Mouse (Mus musculus) limb, embryonic 11.5 days (tissue): ENCODE data around the gene Ivd. TPM values are rescaled to one million over a fixed set of nuclear protein-coding genes. Genes with fewer than 3 reads are reported as not detected.

ENCODE experiments used
- ATAC-seq: fragments of 200-750 bp; cut with Nextera tagmentation; 2 replicates; pipeline ENCODE4 v1.8.0; 2017; ENCODE audit warnings: low read depth; ENCODE audit not compliant: insufficient number of reproducible peaks, low FRiP score, low TSS enrichment
- DNase-seq: peaks from one replicate; pipeline ENCODE4 v3.0.0-alpha.2; 2015; ENCODE audit warnings: low spot score
- H3K27ac ChIP-seq: fragments of 300-500 bp; sonication (generic); replicated peaks from 2 replicates; pipeline ENCODE4 v1.5.1; 2014; ENCODE audit warnings: low read depth, mild to moderate bottlenecking, low read length
- H3K27me3 ChIP-seq: fragments of 300-500 bp; sonication (generic); 2 replicates; pipeline ENCODE4 v1.6.1; 2014; ENCODE audit warnings: mild to moderate bottlenecking, low read length, mixed read lengths; ENCODE audit not compliant: control insufficient read depth, insufficient read depth
- H3K36me3 ChIP-seq: fragments of 300-500 bp; sonication (generic); 2 replicates; pipeline ENCODE4 v1.6.1; 2014; ENCODE audit warnings: mild to moderate bottlenecking, low read length, moderate library complexity, mixed read lengths; ENCODE audit not compliant: control insufficient read depth, insufficient read depth
- H3K4me1 ChIP-seq: fragments of 300-500 bp; sonication (generic); 2 replicates; pipeline ENCODE4 v1.6.1; 2014; ENCODE audit warnings: low read length, mixed read lengths; ENCODE audit not compliant: control insufficient read depth, insufficient read depth
- H3K4me2 ChIP-seq: fragments of 300-500 bp; sonication (generic); 2 replicates; pipeline ENCODE4 v1.6.1; 2014; ENCODE audit warnings: low read depth, mild to moderate bottlenecking, moderate library complexity; ENCODE audit not compliant: severe bottlenecking
- H3K4me3 ChIP-seq: fragments of 300-500 bp; sonication (generic); 2 replicates; pipeline ENCODE4 v1.5.1; 2014; ENCODE audit warnings: low read depth, low read length
- H3K9ac ChIP-seq: fragments of 300-500 bp; sonication (generic); 2 replicates; pipeline ENCODE4 v1.6.1; 2014; ENCODE audit warnings: mild to moderate bottlenecking, low read length
- H3K9me3 ChIP-seq: fragments of 300-500 bp; sonication (generic); 2 replicates; pipeline ENCODE4 v1.6.1; 2016; ENCODE audit warnings: low read length; ENCODE audit not compliant: control insufficient read depth
- WGBS: fragments of 180-500 bp; shearing (Covaris S2); extraction: QIAGEN DNeasy Blood & Tissue Kit; methylation state at CpG from one replicate; pipeline ENCODE4 v1.1.7; 2014; 5-methylcytosine and 5-hydroxymethylcytosine counted together
- polyA plus RNA-seq: library from polyadenylated mRNA; unstranded; fragments of >200 nt; fragmentation: Nextera tagmentation; extraction: Ambion mirVana; gene quantifications from 2 replicates; pipeline ENCODE4 v1.2.1, GENCODE M21; 2014

The Ivd gene
- polyA plus RNA-seq, 1 experiment from 2014 or later: 75.1 TPM

GRCm38 (mm10) chr2:118920428-118920827 lies 58.7 kb downstream of the Ivd start:
- 67% methylated on average over 3 of the region's 3 CpGs for WGBS
- Histone ChIP-seq H3K27me3 (no peaks in the 10 kb centered on the region), H3K9ac (no peak overlapping the region), H3K27ac (no peak overlapping the region), H3K4me3 (no peak overlapping the region), H3K9me3 (no peaks in the 10 kb centered on the region), H3K4me2 (no peak overlapping the region), H3K4me1 (0 out of 2 replicates have a peak, but pooled peaks cover 2% of the 10 kb centered on the region), H3K36me3 (peaks cover 5% of the 10 kb centered on the region)
- no peak for ATAC-seq
- no peak for DNase-seq

GRCm38 (mm10) chr2:118925952-118926351 lies 64.2 kb downstream of the Ivd start:
- DNase-seq (no peak), ATAC-seq (peak; percentile 33; the same call in 1 of the 2 replicates)
- no peaks in the 10 kb centered on the region for H3K27me3 ChIP-seq
- 2% methylated on average over 6 of the region's 6 CpGs for WGBS
- no peaks in the 10 kb centered on the region for H3K9me3 ChIP-seq
- peak overlapping the region; percentile 81 for H3K4me3 ChIP-seq
- H3K36me3 ChIP-seq: peaks cover 5% of the 10 kb centered on the region
- H3K4me2 ChIP-seq: peak overlapping the region; percentile 70
- H3K27ac ChIP-seq: no peak overlapping the region
- H3K4me1 ChIP-seq: peaks cover 19% of the 10 kb centered on the region
- H3K9ac ChIP-seq: peak overlapping the region; percentile 89

- H3K4me2 ChIP-seq: peak within 1 kb of the TSS; percentile 70
- H3K9me3 ChIP-seq: no peaks in the 10 kb centered on the region
- peak within 1 kb of the TSS; percentile 89 for H3K9ac ChIP-seq
- H3K27me3 ChIP-seq: no peaks in the 10 kb centered on the region
- peaks cover 5% of the 10 kb centered on the region for H3K36me3 ChIP-seq
- peaks cover 19% of the 10 kb centered on the region for H3K4me1 ChIP-seq
- DNase-seq (peak; percentile 82), ATAC-seq (peak; percentile 89)
- H3K4me3 ChIP-seq: peak within 1 kb of the TSS; percentile 81
- peak within 1 kb of the TSS; percentile 70 for H3K27ac ChIP-seq
- WGBS: 0% methylated on average over 41 of the region's 47 CpGs
Observed at GRCm38 (mm10) chr2:118926361-118926997, 64.7 kb downstream of the Ivd start, which contains the start of gene Chst14. Gene Chst14, plus strand, starts transcription at chr2:118926496.

GRCm38 (mm10) chr2:118926998-118927739 lies 65.4 kb downstream of the Ivd start:
- Histone ChIP-seq H3K36me3 (peaks cover 5% of the 10 kb centered on the region), H3K4me1 (peaks cover 19% of the 10 kb centered on the region), H3K9me3 (no peaks in the 10 kb centered on the region), H3K9ac (peak overlapping the region; percentile 89), H3K4me3 (peak overlapping the region; percentile 81), H3K27me3 (no peaks in the 10 kb centered on the region), H3K4me2 (peak overlapping the region; percentile 70), H3K27ac (peak overlapping the region; percentile 70; the same call in 1 of the 2 replicates)
- DNase-seq (no peak), ATAC-seq (no peak)
- WGBS: 27% methylated on average over 31 of the region's 31 CpGs

Other genes starting within 250 kb of the Ivd start
- 0.33 and 0.50 TPM in 2 replicates for gene Pak6, start 198.7 kb upstream of the Ivd start, polyA plus RNA-seq
- not detected in 2 replicates for gene Ankrd63, start 158.0 kb upstream of the Ivd start, polyA plus RNA-seq
- 0.48 and 0.57 TPM in 2 replicates for gene Plcb2, start 133.5 kb upstream of the Ivd start, polyA plus RNA-seq
- gene Inafm2, start 116.2 kb upstream of the Ivd start, polyA plus RNA-seq: 26.9 and 28.2 TPM in 2 replicates
- 0.04 and 0.26 TPM in 2 replicates for gene Ccdc9b, start 99.3 kb upstream of the Ivd start, polyA plus RNA-seq
- not detected in 2 replicates for gene Phgr1, start 89.2 kb upstream of the Ivd start, polyA plus RNA-seq
- gene Disp2, start 82.2 kb upstream of the Ivd start, polyA plus RNA-seq: 0.05 TPM in 1 of 2 replicates, not detected in the other
- gene Knstrn, start 48.0 kb upstream of the Ivd start, polyA plus RNA-seq: 179 and 186 TPM in 2 replicates
- 0.84 and 0.91 TPM in 2 replicates for gene Bahd1, start 38.4 kb downstream of the Ivd start, polyA plus RNA-seq
- 34.9 and 35.5 TPM in 2 replicates for gene Chst14, start 64.5 kb downstream of the Ivd start, polyA plus RNA-seq
- gene Ccdc32, start 167.4 kb downstream of the Ivd start, polyA plus RNA-seq: 19.8 and 20.7 TPM in 2 replicates
- gene Rpusd2, start 172.8 kb downstream of the Ivd start, polyA plus RNA-seq: 6.1 and 7.2 TPM in 2 replicates
- 38.4 and 40.4 TPM in 2 replicates for gene Knl1, start 185.2 kb downstream of the Ivd start, polyA plus RNA-seq